Mouse (Mus musculus): ENCODE data around the gene Rap2a. TPM values are rescaled to one million over a fixed set of nuclear protein-coding genes. Genes with fewer than 3 reads are reported as not detected.

The Rap2a gene
- total RNA-seq, 2 experiments from 2014 or later: 24.8 TPM

DNA sequence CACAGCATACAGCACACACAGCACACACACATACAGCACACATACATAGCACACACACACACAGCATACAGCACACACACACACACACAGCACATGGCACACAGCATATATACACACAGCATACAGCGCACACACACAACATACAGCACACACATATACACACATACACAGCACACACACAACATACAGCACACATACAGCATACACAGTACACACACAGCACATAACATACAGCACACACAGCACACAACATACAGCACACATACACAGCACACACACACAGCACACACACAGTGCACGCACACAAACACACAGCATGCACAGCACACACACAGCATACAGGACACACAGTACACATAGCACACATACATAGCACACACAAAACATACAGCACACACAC lies 60.9 kb downstream of the Rap2a start:
- DNase-seq (ENCODE audit: low spot score in 2 of 2): no peak

DNA sequence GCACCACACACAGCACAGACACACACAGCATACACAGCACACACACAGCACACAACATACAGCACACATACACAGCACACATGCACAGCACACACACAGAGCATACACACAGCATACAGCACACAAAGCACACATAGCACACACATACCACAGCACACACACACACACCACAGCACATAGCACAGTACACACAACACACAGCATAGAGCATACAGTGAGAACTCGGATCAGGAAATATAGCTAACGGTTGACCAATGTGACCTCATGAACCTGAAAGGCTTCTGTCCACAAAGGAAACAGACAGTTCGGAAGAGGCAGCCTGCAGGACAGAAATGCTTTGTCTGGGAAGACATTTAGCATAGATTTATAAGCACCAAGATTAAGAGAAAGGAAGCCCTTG lies 61.4 kb downstream of the Rap2a start:
- DNase-seq (ENCODE audit: low spot score in 2 of 2): no peak

DNA sequence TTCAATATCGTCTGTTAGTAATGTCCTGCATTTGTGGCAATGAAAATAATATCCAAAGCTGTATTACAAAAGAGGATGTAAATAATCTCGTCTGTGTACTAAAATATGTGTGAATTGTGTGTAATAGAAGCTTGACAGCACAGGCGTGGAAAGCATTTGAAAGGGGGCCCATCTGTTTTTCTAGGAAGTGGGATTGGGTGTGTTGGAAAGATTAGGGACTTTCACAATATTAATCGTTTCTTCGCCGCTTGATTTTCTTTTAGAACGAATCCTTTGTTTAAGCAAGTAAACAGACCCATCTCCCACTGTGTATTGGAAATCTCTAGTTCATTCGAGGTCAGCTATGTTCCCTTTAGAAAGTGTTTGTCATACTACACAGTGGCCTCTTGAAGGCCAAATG lies 64.2 kb downstream of the Rap2a start:
- DNase-seq (ENCODE audit: low spot score in 2 of 2): no peak

DNA sequence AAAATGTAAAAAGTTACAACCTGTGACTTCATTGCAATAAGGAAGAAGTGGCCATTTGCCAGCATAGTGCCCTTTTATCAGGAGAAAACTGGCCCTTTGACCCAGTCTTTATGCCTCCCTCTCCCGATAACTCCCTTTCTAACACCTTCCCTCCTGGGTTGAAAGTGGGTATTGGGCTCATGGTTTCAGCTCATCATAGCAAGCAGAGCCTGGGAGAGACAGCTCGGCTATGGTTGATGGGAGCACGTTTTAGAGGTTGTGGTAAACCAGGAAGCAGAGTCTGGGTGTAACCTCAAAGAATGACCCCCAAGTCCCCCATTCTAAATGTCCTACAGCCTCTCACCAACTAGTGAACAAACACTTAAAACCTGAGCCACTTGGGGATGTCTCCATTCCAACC lies 64.7 kb downstream of the Rap2a start:
- DNase-seq (ENCODE audit: low spot score in 2 of 2): no peak

DNA sequence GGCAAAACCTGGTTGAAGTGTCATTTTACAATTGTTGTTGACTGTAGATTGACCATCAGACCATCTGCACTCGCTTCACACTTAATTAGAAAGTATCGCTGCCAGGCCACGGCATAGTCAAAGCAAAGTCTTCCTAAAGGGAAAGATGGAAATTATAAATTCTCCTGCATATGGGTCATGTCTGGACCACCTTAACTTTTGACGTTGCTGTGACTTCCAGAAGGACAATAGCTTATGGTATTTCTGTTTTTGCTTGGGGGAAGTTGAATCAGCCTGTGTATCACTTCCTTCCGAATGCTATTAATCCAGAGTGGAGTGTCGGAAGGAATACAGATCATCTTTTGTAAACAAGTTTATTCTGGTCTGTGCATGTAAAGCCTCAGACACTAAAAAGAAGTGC lies 65.6 kb downstream of the Rap2a start:
- no peak for DNase-seq (ENCODE audit: low spot score in 2 of 2)

DNA sequence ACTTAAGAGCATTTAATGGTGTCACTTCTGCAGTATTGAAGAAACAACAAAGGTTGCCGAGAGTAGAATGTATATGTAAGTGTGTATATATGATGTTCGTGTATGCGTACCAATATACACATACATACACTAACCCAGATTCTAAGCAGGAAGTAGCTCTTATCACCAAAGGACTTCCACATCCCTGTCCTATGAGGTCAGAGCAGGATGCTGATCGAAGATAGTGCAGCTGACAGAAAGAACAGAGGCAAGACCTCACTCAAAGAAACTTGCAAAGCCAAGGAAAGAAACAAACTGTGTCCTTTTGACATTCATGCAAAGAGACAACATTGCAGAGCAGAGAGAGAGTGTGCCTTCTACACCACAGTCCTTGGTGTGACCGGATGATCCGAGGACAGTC lies 66.3 kb downstream of the Rap2a start:
- no peak for DNase-seq (ENCODE audit: low spot score in 2 of 2)

DNA sequence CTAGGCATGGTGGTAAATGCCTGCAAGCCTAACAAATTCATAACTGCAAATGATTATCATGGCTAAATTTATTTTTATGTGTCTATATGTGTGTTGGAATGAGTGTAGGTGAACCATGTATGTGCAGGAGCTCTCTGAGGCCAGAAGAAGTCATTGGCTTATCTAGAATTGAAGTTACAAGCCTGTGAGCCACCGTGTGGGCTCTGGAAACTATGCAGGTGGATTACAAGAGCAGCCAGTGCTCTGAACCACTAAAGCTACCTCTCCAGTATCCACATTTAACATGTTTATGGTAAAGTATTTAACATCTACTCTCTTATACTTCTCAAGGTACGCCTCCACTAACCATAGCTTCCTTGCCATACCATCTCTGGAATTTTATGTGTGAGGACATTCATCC lies 66.7 kb downstream of the Rap2a start:
- DNase-seq (ENCODE audit: low spot score in 2 of 2): no peak

Other genes with a start within 250 kb of the Rap2a start
- gene Mbnl2, start 202.8 kb upstream of the Rap2a start, total RNA-seq (2021): 100 to 1,000 TPM; 172 to 208 TPM